Mouse (Mus musculus): Measurements from ENCODE around the gene Il17a.

The Il17a gene

GRCm38 (mm10) chr1:20730903-20731302, at the start of gene Il17a:
TSS of gene Il17a (plus strand) at chr1:20730905.
- in situ Hi-C loops (cut with MboI, MseI): no loop called here

- in situ Hi-C loops (cut with MboI, MseI): loop anchor here (5.0 kb wide), 1 partner anchor 44 kb away; no protein-coding TSS in a partner anchor
Measured at GRCm38 (mm10) chr1:20682849-20683248, 47.9 kb upstream of the Il17a start.

- in situ Hi-C loops (cut with MboI, MseI): loop anchor here (5.0 kb wide), 1 partner anchor 44 kb away; no protein-coding TSS in a partner anchor
Measured at GRCm38 (mm10) chr1:20683386-20683785, 47.3 kb upstream of the Il17a start.

- in situ Hi-C loops (cut with MboI, MseI): loop anchor here (5.0 kb wide), 1 partner anchor 43 kb away; no protein-coding TSS in a partner anchor
Measured at GRCm38 (mm10) chr1:20683853-20684252, 46.9 kb upstream of the Il17a start.

- in situ Hi-C loops (cut with MboI, MseI): loop anchor here (5.0 kb wide), 1 partner anchor 43 kb away; no protein-coding TSS in a partner anchor
Measured at GRCm38 (mm10) chr1:20684403-20684802, 46.3 kb upstream of the Il17a start.

- in situ Hi-C loops (cut with MboI, MseI): no loop called here
Measured at GRCm38 (mm10) chr1:20685393-20685792, 45.3 kb upstream of the Il17a start.

GRCm38 (mm10) chr1:20685907-20686306, 44.8 kb upstream of the Il17a start:
- in situ Hi-C loops (cut with MboI, MseI): no loop called here

GRCm38 (mm10) chr1:20691336-20691735, 39.4 kb upstream of the Il17a start:
- in situ Hi-C loops (cut with MboI, MseI): loop anchor here (5.0 kb wide), 1 partner anchor 34 kb away; no protein-coding TSS in a partner anchor

- in situ Hi-C loops (cut with MboI, MseI): loop anchor here (5.0 kb wide), 1 partner anchor 36 kb away; no protein-coding TSS in a partner anchor
Measured at GRCm38 (mm10) chr1:20693634-20694313, 36.9 kb upstream of the Il17a start.

- in situ Hi-C loops (cut with MboI, MseI): no loop called here
Measured at GRCm38 (mm10) chr1:20700011-20700410, 30.7 kb upstream of the Il17a start.

- in situ Hi-C loops (cut with MboI, MseI): no loop called here
Measured at GRCm38 (mm10) chr1:20736572-20736971, 5.9 kb downstream of the Il17a start.

GRCm38 (mm10) chr1:20738483-20738882, 7.8 kb downstream of the Il17a start:
- in situ Hi-C loops (cut with MboI, MseI): no loop called here

GRCm38 (mm10) chr1:20740496-20740998, 9.8 kb downstream of the Il17a start:
- in situ Hi-C loops (cut with MboI, MseI): no loop called here

- in situ Hi-C loops (cut with MboI, MseI): no loop called here
Measured at GRCm38 (mm10) chr1:20754439-20754838, 23.7 kb downstream of the Il17a start.

GRCm38 (mm10) chr1:20757586-20757985, 26.9 kb downstream of the Il17a start:
- in situ Hi-C loops (cut with MboI, MseI): no loop called here

- in situ Hi-C loops (cut with MboI, MseI): no loop called here
Measured at GRCm38 (mm10) chr1:20759799-20760198, 29.1 kb downstream of the Il17a start.

- in situ Hi-C loops (cut with MboI, MseI): no loop called here
Measured at GRCm38 (mm10) chr1:20760331-20760730, 29.6 kb downstream of the Il17a start.

GRCm38 (mm10) chr1:20761411-20761810, 30.7 kb downstream of the Il17a start:
- in situ Hi-C loops (cut with MboI, MseI): no loop called here

GRCm38 (mm10) chr1:20766526-20766925, 35.8 kb downstream of the Il17a start:
- in situ Hi-C loops (cut with MboI, MseI): no loop called here

GRCm38 (mm10) chr1:20774026-20774730, 43.5 kb downstream of the Il17a start:
- in situ Hi-C loops (cut with MboI, MseI): loop anchor here (5.0 kb wide), 1 partner anchor 102 kb away; no protein-coding TSS in a partner anchor

- in situ Hi-C loops (cut with MboI, MseI): no loop called here
Measured at GRCm38 (mm10) chr1:20778366-20778765, 47.7 kb downstream of the Il17a start.
